ENCODE assay signal across 10 mouse cellular contexts in genomic region chr3:17870895-17871482, GRCm38 (mm10).
DNase-seq lines count a peak whose midpoint lies in the region; ATAC-seq and TF ChIP-seq lines count a peak whose summit lies in the region.
"Had no signal": no experiment of that assay in that cellular context is flagged by ENCODE, and none has a peak within 500 bp of the region (broad histone marks: within the 10 kb centered on the region; RNA-seq: fewer than 3 reads in every experiment).

No protein-coding gene starts in this region.

- no peak overlapping the region for H3K4me3 ChIP-seq in liver, embryonic 14.5 days (ENCODE audit: insufficient read depth in 1 of 2, low read depth in 2 of 2, low read length in 2 of 2)
- no peak overlapping the region for H3K4me3 ChIP-seq in forebrain, embryonic 16.5 days (replicated peaks; ENCODE audit: low read length)
- no peak overlapping the region for H3K4me3 ChIP-seq in midbrain, embryonic 14.5 days (replicated peaks; ENCODE audit: low read depth, low read length)
- H3K4me3 ChIP-seq: embryonic facial prominence, embryonic 12.5 days; limb, embryonic 12.5 days; stomach, embryonic 15.5 days had no signal

- TF ChIP-seq CTCF in liver, embryonic 14.5 days (IDR thresholded peaks at IDR 0.05; ENCODE audit: low read depth) = peak; percentile 39; the same call in 1 of the 2 replicates

- H3K9me3 ChIP-seq in liver, embryonic 14.5 days (ENCODE audit: control insufficient read depth, low read length) = no peaks in the 10 kb centered on the region
- no peaks in the 10 kb centered on the region for H3K9me3 ChIP-seq in forebrain, embryonic 16.5 days (ENCODE audit: control insufficient read depth, low read length)
- H3K9me3 ChIP-seq in midbrain, embryonic 14.5 days (ENCODE audit: control insufficient read depth, low read length) = no peaks in the 10 kb centered on the region
- H3K9me3 ChIP-seq: embryonic facial prominence, embryonic 12.5 days; limb, embryonic 12.5 days; stomach, embryonic 15.5 days had no signal

- no peaks in the 10 kb centered on the region for H3K4me1 ChIP-seq in liver, embryonic 14.5 days (replicated peaks; ENCODE audit: control insufficient read depth in 2 of 2, insufficient read depth in 2 of 2, low read length in 1 of 2)
- peaks cover 5% of the 10 kb centered on the region; the same call in 1 of the 2 replicates for H3K4me1 ChIP-seq in forebrain, embryonic 16.5 days (replicated peaks; ENCODE audit: control insufficient read depth, insufficient read depth, low read length)
- H3K4me1 ChIP-seq in midbrain, embryonic 14.5 days (ENCODE audit: control insufficient read depth, insufficient read depth, low read length) = no peaks in the 10 kb centered on the region
- H3K4me1 ChIP-seq: embryonic facial prominence, embryonic 12.5 days; limb, embryonic 12.5 days; stomach, embryonic 15.5 days had no signal

- H3K27ac ChIP-seq in liver, embryonic 14.5 days = no peak overlapping the region
- no peak overlapping the region for H3K27ac ChIP-seq in forebrain, embryonic 16.5 days (ENCODE audit: low read length)
- H3K27ac ChIP-seq in midbrain, embryonic 14.5 days (replicated peaks; ENCODE audit: low read depth, low read length) = no peak overlapping the region
- H3K27ac ChIP-seq: embryonic facial prominence, embryonic 12.5 days; limb, embryonic 12.5 days; stomach, embryonic 15.5 days had no signal

- H3K36me3 ChIP-seq in liver, embryonic 14.5 days (replicated peaks; ENCODE audit: control insufficient read depth, insufficient read depth, low read depth) = no peaks in the 10 kb centered on the region
- H3K36me3 ChIP-seq in forebrain, embryonic 16.5 days (ENCODE audit: control insufficient read depth, insufficient read depth) = no peaks in the 10 kb centered on the region
- no peaks in the 10 kb centered on the region for H3K36me3 ChIP-seq in midbrain, embryonic 14.5 days (ENCODE audit: control insufficient read depth, insufficient read depth, low read length)
- H3K36me3 ChIP-seq: embryonic facial prominence, embryonic 12.5 days; limb, embryonic 12.5 days; stomach, embryonic 15.5 days had no signal

- no peak for TF ChIP-seq EP300 in liver, embryonic 14.5 days (IDR thresholded peaks at IDR 0.05; ENCODE audit: low read depth)

- 26% methylated on average over 4 of the region's 4 CpGs for WGBS in liver, embryonic 14.5 days (ENCODE audit: insufficient replicate concordance)
- 51% methylated on average over 4 of the region's 4 CpGs for WGBS in forebrain, embryonic 16.5 days
- WGBS in midbrain, embryonic 14.5 days = 46% methylated on average over 4 of the region's 4 CpGs

- no peak for DNase-seq in liver, embryonic 14.5 days (ENCODE audit: low read depth in 3 of 3, low spot score in 3 of 3)
- no peak for DNase-seq in liver
- DNase-seq in cerebellum, postnatal 10 days = peak; percentile 66 to 71
- peak; percentile 82 for DNase-seq in midbrain, embryonic 14.5 days
- DNase-seq in yolk sac, embryonic 10.5 days (ENCODE audit: low spot score) = no peak

- no peak overlapping the region for H3K9ac ChIP-seq in liver, embryonic 14.5 days (replicated peaks)
- H3K9ac ChIP-seq in forebrain, embryonic 16.5 days (replicated peaks; ENCODE audit: low read depth, low read length) = no peak overlapping the region
- H3K9ac ChIP-seq in midbrain, embryonic 14.5 days (replicated peaks; ENCODE audit: low read length) = no peak overlapping the region
- H3K9ac ChIP-seq: embryonic facial prominence, embryonic 12.5 days; limb, embryonic 12.5 days; stomach, embryonic 15.5 days had no signal

- no peak for ATAC-seq in liver, embryonic 14.5 days (ENCODE audit: insufficient read depth)
- ATAC-seq in forebrain, embryonic 16.5 days = peak; percentile 95
- ATAC-seq in midbrain, embryonic 14.5 days (ENCODE audit: low FRiP score, low TSS enrichment) = peak; percentile 87
- no peak for ATAC-seq in CD4-positive, CD25-positive, alpha-beta regulatory T cell, adult 4 months

- no peak overlapping the region for H3K4me2 ChIP-seq in liver, embryonic 14.5 days (ENCODE audit: low read depth)
- no peak overlapping the region for H3K4me2 ChIP-seq in forebrain, embryonic 16.5 days (ENCODE audit: low read length)
- no peak overlapping the region for H3K4me2 ChIP-seq in midbrain, embryonic 14.5 days (ENCODE audit: low read length)
- H3K4me2 ChIP-seq: embryonic facial prominence, embryonic 12.5 days; limb, embryonic 12.5 days; stomach, embryonic 15.5 days had no signal

- H3K27me3 ChIP-seq in liver, embryonic 14.5 days (ENCODE audit: control insufficient read depth, insufficient read depth, low read length) = no peaks in the 10 kb centered on the region
- H3K27me3 ChIP-seq in forebrain, embryonic 16.5 days (replicated peaks; ENCODE audit: control insufficient read depth, insufficient read depth, low read length) = no peaks in the 10 kb centered on the region
- H3K27me3 ChIP-seq in midbrain, embryonic 14.5 days (ENCODE audit: control insufficient read depth, insufficient read depth, low read length) = no peaks in the 10 kb centered on the region
- H3K27me3 ChIP-seq: embryonic facial prominence, embryonic 12.5 days; limb, embryonic 12.5 days; stomach, embryonic 15.5 days had no signal

Comparison
In these comparisons a context has a peak if more than half of its experiments do, and no peak if none do; other contexts are left out.
1. ATAC-seq: peak in forebrain, embryonic 16.5 days (single experiment) and midbrain, embryonic 14.5 days (single experiment); none in liver, embryonic 14.5 days (single experiment) and CD4-positive, CD25-positive, alpha-beta regulatory T cell, adult 4 months (single experiment).
2. DNase-seq: peak in cerebellum, postnatal 10 days (2 of 2) and midbrain, embryonic 14.5 days (single experiment); none in liver, embryonic 14.5 days (0 of 3), liver (single experiment) and yolk sac, embryonic 10.5 days (single experiment).